Mouse (Mus musculus) spleen, adult 18-20 months (tissue): ENCODE measurements around the gene Gapdh.
"Not testable (repeated sequence)": the region's sequence is repeated elsewhere in the genome, so short reads cannot be mapped to it uniquely, and the experiment has no call there.

ENCODE experiments used
- DNase-seq, 2 experiments: peaks; one replicate each; pipeline ENCODE4 v3.0.0; 2022; ENCODE audit warnings: mixed read lengths in 2 of 2

The Gapdh gene

GRCm38 (mm10) chr6:125166861-125167650 lies 789 bp upstream of the Gapdh start:
- no peak for DNase-seq

DNA sequence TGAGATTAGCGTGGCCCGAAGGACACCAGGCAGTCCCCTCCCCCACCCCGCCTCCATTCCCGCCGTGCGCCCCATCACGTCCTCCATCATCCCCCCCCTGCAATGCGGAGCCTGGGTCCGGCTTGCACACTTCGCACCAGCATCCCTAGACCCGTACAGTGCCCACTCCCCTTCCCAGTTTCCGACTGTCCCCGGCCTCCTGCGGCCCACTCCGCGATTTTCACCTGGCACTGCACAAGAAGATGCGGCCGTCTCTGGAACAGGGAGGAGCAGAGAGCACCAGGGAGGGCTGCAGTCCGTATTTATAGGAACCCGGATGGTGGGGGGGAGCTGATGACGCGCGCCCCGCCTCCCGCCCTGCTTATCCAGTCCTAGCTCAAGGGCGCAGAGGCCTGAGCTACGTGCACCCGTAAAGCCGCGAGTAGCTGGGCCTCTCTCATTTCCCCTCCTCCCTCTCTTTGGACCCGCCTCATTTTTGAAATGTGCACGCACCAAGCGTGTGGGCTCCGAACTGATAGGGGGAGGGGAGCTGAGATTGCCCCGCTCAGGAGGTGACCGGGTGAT lies 857 bp downstream of the Gapdh start:
- peak; percentile 94 to 96 for DNase-seq

GRCm38 (mm10) chr6:125164672-125165327 lies 1.5 kb downstream of the Gapdh start:
- DNase-seq = peak; percentile 39 to 54

GRCm38 (mm10) chr6:125163801-125164657 lies 2.2 kb downstream of the Gapdh start:
- no peak for DNase-seq

- not testable (repeated sequence) for DNase-seq
Measured at GRCm38 (mm10) chr6:125162615-125163305, 3.5 kb downstream of the Gapdh start.

DNA sequence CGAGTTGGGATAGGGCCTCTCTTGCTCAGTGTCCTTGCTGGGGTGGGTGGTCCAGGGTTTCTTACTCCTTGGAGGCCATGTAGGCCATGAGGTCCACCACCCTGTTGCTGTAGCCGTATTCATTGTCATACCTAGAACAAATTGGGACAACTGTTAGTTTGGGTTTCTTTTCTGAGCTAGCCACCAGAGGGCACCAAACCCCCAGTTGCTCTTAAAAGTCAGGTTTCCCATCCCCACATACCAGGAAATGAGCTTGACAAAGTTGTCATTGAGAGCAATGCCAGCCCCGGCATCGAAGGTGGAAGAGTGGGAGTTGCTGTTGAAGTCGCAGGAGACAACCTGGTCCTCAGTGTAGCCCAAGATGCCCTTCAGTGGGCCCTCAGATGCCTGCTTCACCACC lies 4.3 kb downstream of the Gapdh start:
- peak; percentile 47 to 73 for DNase-seq

- DNase-seq = no peak
Measured at GRCm38 (mm10) chr6:125160854-125161760, 5.2 kb downstream of the Gapdh start.

GRCm38 (mm10) chr6:125160558-125160853 lies 5.8 kb downstream of the Gapdh start:
- DNase-seq = no peak

GRCm38 (mm10) chr6:125159773-125160557 lies 6.3 kb downstream of the Gapdh start:
- DNase-seq = no peak

GRCm38 (mm10) chr6:125158944-125159492 lies 7.2 kb downstream of the Gapdh start:
- no peak for DNase-seq

DNA sequence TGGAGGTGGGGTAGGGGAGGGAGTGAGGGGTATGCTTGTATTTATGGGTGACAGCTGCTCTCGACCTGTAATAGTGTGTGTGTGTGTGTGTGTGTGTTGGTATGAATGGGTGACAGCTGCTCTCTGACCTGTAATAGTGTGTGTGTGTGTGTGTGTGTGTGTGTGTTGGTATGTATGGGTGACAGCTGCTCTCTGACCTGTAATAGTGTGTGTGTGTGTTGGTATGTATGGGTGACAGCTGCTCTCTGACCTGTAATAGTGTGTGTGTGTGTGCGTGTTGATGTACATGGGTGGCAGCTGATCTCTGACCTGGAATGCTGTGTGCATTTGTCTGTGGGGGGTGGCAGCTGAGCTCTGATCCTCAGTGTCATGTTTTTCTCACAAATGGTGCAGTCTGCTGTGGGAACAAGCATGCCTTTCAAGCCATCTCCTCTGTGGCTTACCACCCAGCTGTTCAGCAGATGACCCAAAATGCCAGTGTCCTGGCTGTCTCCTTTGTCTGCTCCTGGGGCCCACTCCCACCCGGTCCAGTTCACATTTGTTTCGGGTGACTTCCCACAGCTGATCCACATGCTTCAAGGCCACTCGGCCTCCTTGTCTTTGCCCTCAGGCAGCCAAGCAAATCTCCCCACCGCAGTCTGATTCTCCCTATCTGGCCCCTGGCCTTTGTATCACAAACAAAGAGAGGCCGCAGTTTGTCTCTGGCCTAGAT lies 9.2 kb downstream of the Gapdh start:
- DNase-seq = no peak

DNA sequence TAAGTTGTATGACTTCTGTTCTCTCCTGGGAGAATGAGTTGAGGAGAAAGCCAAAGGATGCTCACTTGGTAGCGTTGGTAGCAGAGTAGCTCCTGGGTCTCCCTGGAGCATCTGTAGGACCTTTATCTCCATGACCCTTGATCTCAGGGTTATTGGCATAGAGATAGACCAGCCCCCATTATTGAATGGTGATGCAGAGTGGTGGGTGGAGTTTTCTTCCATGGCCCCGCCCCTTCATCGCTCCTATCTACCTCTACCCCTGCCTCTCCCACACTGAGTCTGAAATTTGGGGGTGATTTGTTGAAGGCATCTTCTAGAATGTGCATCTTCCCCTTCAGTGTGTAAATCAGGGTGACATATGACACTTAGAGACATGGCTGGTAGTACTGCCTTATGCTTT lies 9.8 kb downstream of the Gapdh start:
- no peak for DNase-seq

DNA sequence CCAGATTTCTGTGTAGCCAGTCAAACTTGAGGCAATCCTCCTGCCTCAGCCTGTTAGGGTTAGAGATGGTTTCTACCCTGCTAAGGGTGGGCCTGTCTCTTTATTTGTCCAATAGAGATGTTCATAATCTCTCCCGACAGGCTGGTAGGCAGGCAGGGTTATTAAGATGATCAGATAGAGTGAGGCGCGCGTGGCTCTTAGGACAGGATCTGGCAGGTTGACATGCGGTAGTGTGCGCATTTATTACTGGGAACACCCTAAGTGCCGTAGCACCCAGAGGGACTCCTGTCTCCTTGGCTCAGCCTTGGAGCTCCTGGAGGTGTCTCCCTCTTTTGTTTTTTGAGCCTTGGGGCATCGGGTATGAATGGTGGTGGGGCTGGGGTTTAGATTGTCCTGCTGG lies 11.0 kb downstream of the Gapdh start:
- DNase-seq = no peak

DNA sequence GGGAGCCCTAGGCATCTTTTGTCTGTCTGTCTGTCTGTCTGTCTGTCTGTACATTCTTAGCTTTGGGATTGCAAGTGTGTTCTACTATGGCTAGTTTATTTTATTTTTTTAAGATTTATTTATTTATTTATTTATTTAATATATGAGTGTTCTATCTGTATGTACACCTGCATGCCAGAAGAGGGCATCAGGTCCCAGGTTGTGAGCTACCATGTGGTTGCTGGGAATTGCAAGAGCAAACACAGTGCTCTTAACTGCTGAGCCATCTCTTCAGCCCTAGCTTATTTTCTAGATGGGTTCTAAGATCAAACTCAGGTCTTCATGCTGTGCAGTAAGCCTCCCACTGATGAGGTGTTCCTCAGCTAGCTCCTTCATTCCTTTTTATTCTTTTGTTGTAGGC lies 11.7 kb downstream of the Gapdh start:
- DNase-seq = no peak

- DNase-seq = no peak
Measured at GRCm38 (mm10) chr6:125153682-125154081, 12.6 kb downstream of the Gapdh start.

GRCm38 (mm10) chr6:125153018-125153389 lies 13.3 kb downstream of the Gapdh start:
- DNase-seq = no peak

DNA sequence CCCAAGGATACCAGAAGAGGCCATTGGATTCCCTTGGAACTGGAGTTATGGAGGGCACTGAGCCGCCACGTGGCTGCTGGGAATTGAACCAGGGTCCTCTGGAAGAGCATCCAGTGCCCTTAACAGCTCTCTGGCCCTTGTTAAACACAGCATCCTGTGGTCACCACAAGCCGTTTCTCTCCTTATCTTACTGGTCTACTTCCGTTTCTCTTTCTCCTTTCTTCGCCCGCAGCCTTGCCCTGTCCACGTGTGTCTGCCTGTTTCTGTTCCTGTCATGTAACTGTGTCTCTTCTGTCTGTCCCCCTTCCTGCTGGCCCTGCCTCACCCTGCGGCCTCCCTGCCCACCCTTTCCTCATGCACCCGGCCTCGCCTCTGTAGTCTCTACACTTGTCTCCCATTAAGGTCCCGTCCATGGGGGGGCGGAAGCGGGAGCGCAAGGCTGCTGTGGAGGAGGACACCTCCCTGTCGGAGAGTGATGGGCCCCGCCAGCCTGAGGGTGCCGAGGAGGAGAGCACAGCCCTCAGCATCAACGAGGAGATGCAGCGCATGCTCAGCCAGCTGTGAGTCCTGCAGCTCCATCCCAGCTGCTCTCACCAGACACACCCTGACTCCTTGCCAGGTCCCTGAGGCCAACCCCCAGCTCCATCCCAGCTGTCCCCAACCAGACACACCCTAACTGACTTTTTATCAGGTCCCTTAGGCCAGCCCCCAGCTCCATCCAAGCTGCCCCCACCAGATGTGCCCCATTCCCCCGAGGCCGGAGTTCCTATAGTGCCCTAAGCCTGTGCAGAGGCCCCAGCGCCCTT lies 13.9 kb downstream of the Gapdh start:
- no peak for DNase-seq

- DNase-seq = no peak
Measured at GRCm38 (mm10) chr6:125149569-125149950, 16.7 kb downstream of the Gapdh start.
